Mouse (Mus musculus) midbrain, embryonic 13.5 days (tissue): ENCODE measurements at regions not wholly inside any gene's neighbourhood (a gene's known extent, or its start where the extent isn't known, plus 50 kb on each side); places are given as distances from the start of the nearest gene placed in this dataset.
"Not testable (repeated sequence)": the region's sequence is repeated elsewhere in the genome, so short reads cannot be mapped to it uniquely, and the experiment has no call there.

Experiments used
- ATAC-seq: fragments of 200-750 bp; cut with Nextera tagmentation; 2 replicates; pipeline ENCODE4 v1.8.0; 2017; ENCODE audit warnings: mild to moderate bottlenecking, moderate TSS enrichment, moderate library complexity
- H3K27ac ChIP-seq: fragments of 300-500 bp; sonication (generic); 2 replicates; pipeline ENCODE4 v1.5.1; 2015; ENCODE audit warnings: inconsistent platforms, mild to moderate bottlenecking, moderate library complexity
- H3K27me3 ChIP-seq: fragments of 300-500 bp; sonication (generic); 2 replicates; pipeline ENCODE4 v1.6.1; 2015; ENCODE audit warnings: mild to moderate bottlenecking, inconsistent platforms
- H3K36me3 ChIP-seq: fragments of 300-500 bp; sonication (generic); 2 replicates; pipeline ENCODE4 v1.6.1; 2015; ENCODE audit warnings: mild to moderate bottlenecking, inconsistent platforms
- H3K4me1 ChIP-seq: fragments of 300-500 bp; sonication (generic); replicated peaks from 2 replicates; pipeline ENCODE4 v1.6.1; 2015; ENCODE audit warnings: inconsistent platforms
- H3K4me2 ChIP-seq: fragments of 300-500 bp; sonication (generic); replicated peaks from 2 replicates; pipeline ENCODE4 v1.6.1; 2015; ENCODE audit warnings: moderate library complexity, mild to moderate bottlenecking, inconsistent platforms
- H3K4me3 ChIP-seq: fragments of 300-500 bp; sonication (generic); replicated peaks from 2 replicates; pipeline ENCODE4 v1.5.1; 2015; ENCODE audit warnings: mild to moderate bottlenecking, inconsistent platforms
- H3K9ac ChIP-seq: fragments of 300-500 bp; sonication (generic); replicated peaks from 2 replicates; pipeline ENCODE4 v1.6.1; 2015; ENCODE audit warnings: mild to moderate bottlenecking, inconsistent platforms
- H3K9me3 ChIP-seq: fragments of 300-500 bp; sonication (generic); 2 replicates; pipeline ENCODE4 v1.6.1; 2016; ENCODE audit warnings: mild to moderate bottlenecking, inconsistent platforms
- WGBS: fragments of 180-500 bp; shearing (Covaris S2); methylation state at CpG from one replicate; pipeline ENCODE4 v1.1.7; 2015; 5-methylcytosine and 5-hydroxymethylcytosine counted together

DNA sequence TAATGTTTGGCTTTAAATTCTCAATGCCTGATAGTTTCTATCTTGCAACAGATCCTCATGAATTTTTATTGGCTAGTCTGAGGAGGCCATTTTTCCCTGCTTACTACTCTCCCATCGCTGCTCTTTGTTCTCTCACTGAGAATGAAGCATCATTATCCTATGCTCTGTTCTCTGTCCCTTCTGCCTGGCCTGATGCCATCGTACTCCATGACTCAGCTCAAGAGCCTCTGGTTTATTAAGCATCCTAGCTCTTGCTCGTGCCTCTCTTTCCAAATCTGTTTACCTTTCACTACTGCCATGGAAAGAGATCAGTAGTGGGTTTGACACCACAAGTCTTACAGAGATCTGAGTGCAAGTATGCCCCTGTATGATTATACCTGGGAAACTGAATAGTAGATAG is 926.8 kb downstream of the Gm9195 start:
- 66% methylated on average over 3 of the region's 3 CpGs for WGBS
- H3K27ac ChIP-seq, result no peak overlapping the region
- no peaks in the 10 kb centered on the region for H3K9me3 ChIP-seq
- H3K4me2 ChIP-seq, result no peak overlapping the region
- no peaks in the 10 kb centered on the region for H3K4me1 ChIP-seq
- H3K27me3 ChIP-seq, result no peaks in the 10 kb centered on the region
- H3K9ac ChIP-seq, result no peak overlapping the region
- no peak overlapping the region for H3K4me3 ChIP-seq
- no peak for ATAC-seq
- H3K36me3 ChIP-seq, result no peaks in the 10 kb centered on the region

DNA sequence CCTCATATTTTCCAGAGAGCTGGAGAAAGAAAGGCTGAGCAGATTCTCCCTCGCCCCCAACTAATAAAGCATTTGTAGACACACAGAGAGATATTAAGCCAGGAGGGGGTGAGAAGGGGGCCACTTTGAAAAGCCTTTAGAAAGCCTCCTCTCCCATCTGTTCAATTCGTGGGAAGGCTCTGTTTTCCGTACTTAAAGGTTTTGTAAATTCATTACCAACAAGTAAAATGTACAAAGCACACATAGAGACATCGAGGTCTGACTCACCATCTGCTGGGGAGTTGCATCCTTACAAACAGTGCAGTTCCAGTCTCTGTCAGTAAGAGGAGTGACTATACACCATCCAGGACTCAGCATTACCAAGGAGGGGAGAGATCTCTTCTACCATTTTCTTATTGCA is 929.7 kb downstream of the Gm9195 start:
- 76% methylated on average over 4 of the region's 4 CpGs for whole genome bisulfite sequencing
- H3K4me1 ChIP-seq, result no peaks in the 10 kb centered on the region
- no peak overlapping the region for H3K4me3 ChIP-seq
- ATAC-seq, result no peak
- H3K27ac ChIP-seq, result no peak overlapping the region
- no peaks in the 10 kb centered on the region for H3K9me3 ChIP-seq
- H3K27me3 ChIP-seq, result no peaks in the 10 kb centered on the region
- H3K9ac ChIP-seq, result no peak overlapping the region
- H3K36me3 ChIP-seq, result no peaks in the 10 kb centered on the region
- H3K4me2 ChIP-seq, result no peak overlapping the region

DNA sequence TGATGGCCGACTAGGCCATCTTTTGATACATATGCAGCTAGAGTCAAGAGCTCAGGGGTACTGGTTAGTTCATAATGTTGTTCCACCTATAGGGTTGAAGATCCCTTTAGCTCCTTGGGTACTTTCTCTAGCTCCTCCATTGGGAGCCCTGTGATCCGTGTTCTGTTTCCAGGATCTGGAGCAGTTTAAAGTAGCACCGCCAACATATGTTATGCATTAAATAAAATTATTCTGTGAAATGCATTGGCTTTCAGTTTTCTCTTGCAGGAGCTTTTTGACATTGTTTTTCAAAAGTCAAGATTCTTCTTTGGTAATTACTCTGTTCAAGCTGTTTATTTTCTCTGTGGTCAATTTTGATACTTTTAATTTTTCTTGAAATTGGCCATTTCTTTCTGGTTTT is 937.3 kb downstream of the Gm9195 start:
- not testable (repeated sequence) for H3K36me3 ChIP-seq, H3K27ac ChIP-seq, H3K4me1 ChIP-seq, H3K4me3 ChIP-seq, ATAC-seq, H3K9me3 ChIP-seq, H3K27me3 ChIP-seq, H3K4me2 ChIP-seq, H3K9ac ChIP-seq
- WGBS, result 94% methylated on average over 2 of the region's 3 CpGs

DNA sequence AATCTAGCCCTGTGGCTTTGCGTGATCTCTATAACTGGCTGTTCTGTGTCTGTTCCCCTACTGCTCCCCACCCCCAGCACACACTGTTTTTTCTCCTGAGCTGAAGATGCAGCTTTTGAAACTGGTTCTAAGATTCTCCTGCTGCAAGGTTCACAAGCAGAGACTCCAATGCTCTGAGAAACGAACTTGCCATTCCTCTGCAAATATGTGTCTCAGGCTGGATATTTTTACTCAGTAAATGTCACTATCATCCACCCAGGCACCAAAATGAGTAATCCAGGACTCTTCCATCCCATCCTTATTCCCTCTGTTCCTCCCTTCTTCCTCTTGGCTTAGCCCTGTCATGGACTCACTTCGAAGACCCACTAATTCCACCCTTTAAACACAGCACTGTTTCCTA is 943.9 kb upstream of the Fam160b2 start:
- no peak for ATAC-seq
- H3K9me3 ChIP-seq, result no peaks in the 10 kb centered on the region
- H3K27me3 ChIP-seq, result no peaks in the 10 kb centered on the region
- H3K4me3 ChIP-seq, result no peak overlapping the region
- H3K4me2 ChIP-seq, result no peak overlapping the region
- no peak overlapping the region for H3K27ac ChIP-seq
- H3K36me3 ChIP-seq, result no peaks in the 10 kb centered on the region
- no peak overlapping the region for H3K9ac ChIP-seq
- peaks cover 4% of the 10 kb centered on the region; the same call in 1 of the 2 replicates for H3K4me1 ChIP-seq
- WGBS, result 93% methylated on average over 3 of the region's 3 CpGs

DNA sequence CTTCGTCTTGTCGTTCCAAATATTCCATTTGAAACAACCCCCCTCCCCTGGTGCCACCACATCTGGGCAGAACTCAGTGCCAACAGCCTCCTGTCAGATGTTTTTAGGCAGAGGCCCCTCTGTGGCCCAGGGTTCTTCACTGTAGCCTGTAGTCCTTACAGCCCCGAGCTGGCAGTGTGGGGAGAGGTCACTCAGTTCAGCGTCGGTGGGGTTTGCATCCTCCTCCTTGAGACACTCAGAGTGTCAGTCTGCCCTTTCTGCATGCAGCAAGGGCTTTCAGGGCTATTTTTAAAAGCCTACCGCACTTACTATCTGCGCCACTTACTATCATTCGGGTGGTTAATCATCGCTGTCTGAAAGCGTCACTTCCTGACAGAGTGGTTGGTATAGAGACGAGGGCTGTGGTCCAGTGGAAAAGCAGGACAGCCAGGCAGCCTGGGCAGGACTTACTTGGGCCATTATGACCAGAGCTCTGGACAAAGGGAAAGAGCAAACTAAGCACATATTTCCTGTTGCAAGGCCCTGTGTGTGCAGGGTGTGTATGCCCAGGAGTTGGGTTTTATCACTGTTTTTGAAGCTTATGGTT is 932.5 kb upstream of the Fam160b2 start:
- no peaks in the 10 kb centered on the region for H3K27me3 ChIP-seq
- no peak for ATAC-seq
- WGBS, result 83% methylated on average over 11 of the region's 11 CpGs

DNA sequence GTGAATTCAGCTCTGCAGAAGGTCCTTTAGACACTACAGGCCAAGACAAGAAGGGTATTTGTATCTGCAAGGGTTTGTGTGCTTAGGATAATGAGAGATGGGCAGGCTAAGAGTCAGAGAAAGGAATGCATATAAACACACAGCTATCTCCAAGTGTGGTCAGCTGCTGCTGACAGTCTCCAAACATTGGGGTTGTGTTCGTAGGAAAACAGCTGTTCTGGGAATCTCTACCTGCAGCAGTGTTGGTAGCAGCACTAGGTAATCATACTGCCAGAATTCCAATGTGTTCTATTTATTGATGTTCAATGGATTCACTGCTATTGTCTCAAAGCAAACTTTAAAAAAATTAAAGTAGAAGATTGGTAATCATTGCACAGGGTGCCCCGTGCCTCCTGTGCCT is 931.7 kb upstream of the Fam160b2 start:
- no peaks in the 10 kb centered on the region for H3K27me3 ChIP-seq

More for the DNA sequence above, 932.5 kb upstream of the Fam160b2 start:
- H3K36me3 ChIP-seq, result no peaks in the 10 kb centered on the region
- H3K4me2 ChIP-seq, result no peak overlapping the region
- H3K9me3 ChIP-seq, result no peaks in the 10 kb centered on the region
- H3K27ac ChIP-seq, result no peak overlapping the region
- H3K4me3 ChIP-seq, result no peak overlapping the region
- no peak overlapping the region for H3K9ac ChIP-seq
- H3K4me1 ChIP-seq, result no peaks in the 10 kb centered on the region

DNA sequence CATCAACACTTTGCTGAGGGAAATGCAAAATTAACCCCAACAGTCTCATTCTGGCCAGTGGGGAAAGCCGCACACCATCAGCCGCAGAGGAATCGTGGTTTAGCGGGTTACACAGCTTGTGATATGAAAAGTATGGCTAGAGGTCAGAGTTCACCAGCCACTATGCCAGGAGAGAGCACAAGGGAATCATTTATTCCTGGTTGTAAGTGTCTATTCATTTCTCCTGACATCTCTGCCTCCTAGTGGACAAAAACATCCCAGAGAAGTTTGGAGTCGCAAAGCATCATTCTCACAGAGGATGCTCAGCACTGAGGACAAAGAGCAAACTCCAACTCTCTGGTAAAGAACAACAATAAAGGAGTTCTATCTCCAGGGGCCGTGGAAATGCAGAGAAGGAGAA is 930.8 kb upstream of the Fam160b2 start:
- Histone ChIP-seq H3K4me2 (no peak overlapping the region), H3K9me3 (no peaks in the 10 kb centered on the region), H3K4me1 (no peaks in the 10 kb centered on the region), H3K4me3 (no peak overlapping the region), H3K27ac (no peak overlapping the region), H3K36me3 (no peaks in the 10 kb centered on the region), H3K27me3 (no peaks in the 10 kb centered on the region), H3K9ac (no peak overlapping the region)
- ATAC-seq, result no peak
- WGBS, result 84% methylated on average over 6 of the region's 6 CpGs

More for the DNA sequence above, 931.7 kb upstream of the Fam160b2 start:
- H3K4me1 ChIP-seq, result no peaks in the 10 kb centered on the region
- ATAC-seq, result no peak
- 77% methylated on average over 2 of the region's 2 CpGs for WGBS
- no peaks in the 10 kb centered on the region for H3K36me3 ChIP-seq
- no peak overlapping the region for H3K4me2 ChIP-seq
- no peak overlapping the region for H3K9ac ChIP-seq
- no peak overlapping the region for H3K27ac ChIP-seq
- H3K9me3 ChIP-seq, result no peaks in the 10 kb centered on the region
- H3K4me3 ChIP-seq, result no peak overlapping the region

DNA sequence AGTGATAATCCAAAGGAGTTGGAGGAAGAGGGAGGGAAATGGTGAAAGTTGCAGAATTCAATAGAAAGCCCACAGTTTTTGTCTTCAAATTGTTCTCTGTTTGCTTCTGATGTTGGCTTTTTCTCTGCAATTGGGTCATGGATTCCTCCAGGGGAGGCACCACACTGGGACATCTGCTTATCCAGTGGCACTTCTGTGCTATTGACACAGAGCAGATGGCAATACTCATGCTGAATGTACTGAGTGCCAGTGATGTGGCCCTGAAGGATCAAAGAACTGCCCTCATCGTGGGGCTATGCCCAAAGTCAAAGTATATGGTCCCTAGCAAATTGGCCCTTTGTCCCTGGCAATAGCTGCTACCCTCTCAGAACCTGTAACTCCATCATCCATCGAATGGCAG is 918.9 kb upstream of the Fam160b2 start:
- no peak overlapping the region for H3K4me3 ChIP-seq
- 59% methylated on average over 2 of the region's 2 CpGs for WGBS
- H3K27ac ChIP-seq, result no peak overlapping the region
- H3K4me1 ChIP-seq, result no peaks in the 10 kb centered on the region
- H3K36me3 ChIP-seq, result no peaks in the 10 kb centered on the region
- ATAC-seq, result no peak
- no peaks in the 10 kb centered on the region for H3K27me3 ChIP-seq
- no peak overlapping the region for H3K9ac ChIP-seq
- no peak overlapping the region for H3K4me2 ChIP-seq
- H3K9me3 ChIP-seq, result no peaks in the 10 kb centered on the region

DNA sequence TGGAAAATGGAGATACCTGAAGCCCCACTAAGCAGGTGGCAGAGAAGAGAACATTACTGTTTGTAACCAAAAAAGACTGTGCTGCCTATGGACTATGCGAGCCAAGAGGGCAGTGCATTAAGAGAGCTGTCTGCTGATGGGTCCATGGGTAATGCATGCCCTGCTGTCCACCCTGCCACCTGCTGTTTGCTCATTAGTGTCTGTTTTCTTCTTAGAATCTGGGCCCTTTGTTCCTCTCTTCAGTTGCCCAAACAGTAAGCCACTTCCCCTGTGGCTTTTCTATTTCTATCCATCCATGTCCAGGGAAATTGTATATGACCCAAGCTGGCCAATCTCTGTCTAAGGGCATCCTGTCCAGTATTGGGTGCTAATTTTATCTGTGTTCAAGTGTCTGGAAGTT is 901.2 kb upstream of the Fam160b2 start:
- Histone ChIP-seq H3K9me3 (no peaks in the 10 kb centered on the region), H3K27me3 (0 out of 2 replicates have a peak, but pooled peaks cover 2% of the 10 kb centered on the region), H3K4me2 (no peak overlapping the region), H3K9ac (no peak overlapping the region), H3K27ac (no peak overlapping the region), H3K4me1 (no peaks in the 10 kb centered on the region), H3K4me3 (no peak overlapping the region), H3K36me3 (no peaks in the 10 kb centered on the region)
- WGBS, result 63% methylated on average over 1 of the region's 1 CpGs
- ATAC-seq, result no peak

DNA sequence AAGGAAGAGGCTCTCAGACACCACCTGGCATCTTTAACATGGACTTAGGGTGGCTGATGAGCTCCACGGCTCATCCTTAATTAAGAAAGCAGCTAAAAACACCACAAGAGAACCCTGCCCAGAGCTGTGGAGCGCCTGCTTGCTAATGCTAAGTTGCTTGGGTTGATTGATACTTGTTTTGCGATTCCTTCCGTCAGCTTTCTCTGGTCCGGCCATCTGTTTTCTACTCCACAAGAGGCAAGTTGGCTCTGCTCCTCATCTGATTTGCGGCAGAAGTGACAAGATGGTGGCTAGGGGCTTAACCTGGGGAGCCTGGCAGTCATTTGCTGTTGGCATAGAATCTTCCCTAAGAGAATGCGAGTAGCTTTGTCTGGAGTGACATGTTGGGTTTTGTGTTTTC is 891.6 kb upstream of the Fam160b2 start:
- Histone ChIP-seq H3K27me3 (no peaks in the 10 kb centered on the region), H3K4me2 (no peak overlapping the region), H3K36me3 (no peaks in the 10 kb centered on the region), H3K4me1 (no peaks in the 10 kb centered on the region), H3K4me3 (no peak overlapping the region), H3K27ac (no peak overlapping the region), H3K9ac (no peak overlapping the region), H3K9me3 (no peaks in the 10 kb centered on the region)
- WGBS, result 86% methylated on average over 7 of the region's 7 CpGs
- no peak for ATAC-seq

DNA sequence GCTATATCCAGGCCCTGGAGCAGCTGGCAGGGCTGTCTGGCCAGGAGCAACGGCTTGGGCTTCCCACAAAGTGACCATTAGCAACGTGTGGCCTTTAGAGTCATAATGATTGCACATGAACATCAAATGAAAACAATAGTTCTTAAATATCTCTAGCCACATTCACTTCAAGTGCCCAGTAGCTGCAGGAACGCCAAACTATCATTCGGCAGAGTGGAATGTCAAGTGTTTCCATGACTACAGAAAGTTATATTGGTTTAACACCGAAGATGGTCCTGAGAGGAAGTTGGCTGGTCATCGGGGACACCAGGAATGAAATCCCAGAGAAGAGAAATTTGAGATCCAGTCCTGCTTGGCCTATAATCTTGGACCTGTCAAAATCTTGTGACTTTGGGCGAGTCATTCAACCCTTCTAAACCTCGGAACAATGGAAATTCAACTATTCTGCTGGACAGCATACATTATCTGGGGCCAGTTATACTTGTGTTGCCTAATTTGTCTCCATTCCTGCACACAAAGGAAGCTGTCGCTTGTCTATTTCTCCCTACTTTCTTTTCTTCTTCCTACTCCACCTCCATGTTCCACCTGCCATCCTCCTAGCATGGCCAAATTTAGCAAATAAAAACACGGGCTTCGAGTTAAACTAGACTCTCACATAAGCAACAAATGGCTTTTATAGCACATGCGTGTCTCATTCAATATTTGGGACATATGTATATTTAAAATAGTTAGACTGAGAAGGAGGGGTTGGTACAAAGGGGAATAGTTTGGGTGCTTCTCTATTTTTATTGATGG is 886.7 kb upstream of the Fam160b2 start:
- no peaks in the 10 kb centered on the region for H3K36me3 ChIP-seq
- H3K4me3 ChIP-seq, result no peak overlapping the region
- no peak overlapping the region for H3K9ac ChIP-seq
- no peak overlapping the region for H3K27ac ChIP-seq
- H3K4me2 ChIP-seq, result no peak overlapping the region
- no peaks in the 10 kb centered on the region for H3K9me3 ChIP-seq
- peaks cover 3% of the 10 kb centered on the region; the same call in 1 of the 2 replicates for H3K4me1 ChIP-seq
- no peak for ATAC-seq
- no peaks in the 10 kb centered on the region for H3K27me3 ChIP-seq
- 88% methylated on average over 12 of the region's 12 CpGs for WGBS

DNA sequence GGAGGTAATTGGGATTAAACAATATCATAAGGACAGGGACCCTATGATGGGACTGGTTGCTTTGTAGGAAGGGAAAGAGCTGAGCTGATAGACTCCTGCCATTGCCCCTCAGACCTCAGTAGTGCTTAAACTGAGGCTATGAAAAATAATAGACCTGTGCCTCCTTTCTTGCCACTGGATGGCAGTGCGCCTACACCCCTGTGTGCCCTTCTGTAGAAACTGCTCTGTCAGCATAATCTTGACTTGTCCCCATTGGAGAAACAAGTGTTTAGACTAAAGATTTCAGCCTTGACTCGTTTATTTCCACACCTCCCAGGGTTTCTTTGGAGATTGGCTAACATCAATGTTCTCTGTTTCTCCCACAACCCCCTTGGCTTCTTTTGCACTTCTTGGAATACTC is 876.0 kb upstream of the Fam160b2 start:
- H3K4me2 ChIP-seq, result no peak overlapping the region
- no peaks in the 10 kb centered on the region for H3K27me3 ChIP-seq
- no peak overlapping the region for H3K9ac ChIP-seq
- no peak overlapping the region for H3K27ac ChIP-seq
- ATAC-seq, result no peak
- no peaks in the 10 kb centered on the region for H3K4me1 ChIP-seq
- H3K9me3 ChIP-seq, result no peaks in the 10 kb centered on the region
- WGBS, result 49% methylated on average over 2 of the region's 2 CpGs
- H3K36me3 ChIP-seq, result no peaks in the 10 kb centered on the region
- no peak overlapping the region for H3K4me3 ChIP-seq

DNA sequence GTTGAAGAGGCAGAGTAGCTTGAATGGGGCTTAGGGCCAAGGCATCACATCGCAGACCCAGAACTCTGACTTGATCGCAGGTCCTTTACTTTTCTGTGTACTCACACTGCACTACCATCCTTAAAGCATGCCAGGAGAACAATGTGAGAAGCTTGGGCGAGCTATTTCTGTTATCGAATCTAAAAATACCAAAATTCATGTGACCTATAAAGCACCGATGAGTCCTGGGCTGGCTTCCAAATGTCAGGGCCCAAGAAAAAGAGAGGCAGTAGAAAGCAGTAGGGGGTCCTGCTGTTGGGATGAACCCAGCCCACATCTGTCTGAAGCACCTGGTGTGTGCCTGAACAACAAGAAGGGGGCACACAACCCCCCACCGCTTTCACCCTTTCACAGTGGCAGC is 874.3 kb upstream of the Fam160b2 start:
- Histone ChIP-seq H3K4me3 (no peak overlapping the region), H3K27me3 (no peaks in the 10 kb centered on the region), H3K36me3 (no peaks in the 10 kb centered on the region), H3K9me3 (no peaks in the 10 kb centered on the region), H3K9ac (no peak overlapping the region), H3K4me2 (no peak overlapping the region), H3K27ac (no peak overlapping the region), H3K4me1 (no peaks in the 10 kb centered on the region)
- WGBS, result 88% methylated on average over 6 of the region's 6 CpGs
- ATAC-seq, result no peak
